Mouse (Mus musculus) midbrain, postnatal 0 days (tissue): Measurements from ENCODE around the gene Umad1. TPM values are rescaled to one million over a fixed set of nuclear protein-coding genes. Genes with fewer than 3 reads are reported as not detected.

Source experiments
- ATAC-seq: fragments of 200-750 bp; cut with Nextera tagmentation; 2 replicates; pipeline ENCODE4 v1.8.0; 2017; ENCODE audit warnings: moderate number of reproducible peaks, mild to moderate bottlenecking, moderate TSS enrichment, moderate library complexity; ENCODE audit not compliant: low FRiP score
- DNase-seq: peaks from one replicate; pipeline ENCODE4 v3.0.0-alpha.2; 2015; ENCODE audit warnings: low spot score
- H3K27ac ChIP-seq: fragments of 300-500 bp; sonication (generic); 2 replicates; pipeline ENCODE4 v1.5.1; 2014; ENCODE audit warnings: low read depth, mild to moderate bottlenecking, low read length, mixed read lengths
- H3K27me3 ChIP-seq: fragments of 300-500 bp; sonication (generic); 2 replicates; pipeline ENCODE4 v1.6.1; 2014; ENCODE audit warnings: low read length, control low read depth, mixed read lengths; ENCODE audit not compliant: insufficient read depth
- H3K36me3 ChIP-seq: fragments of 300-500 bp; sonication (generic); 2 replicates; pipeline ENCODE4 v1.6.1; 2014; ENCODE audit warnings: low read length, control low read depth, mixed read lengths; ENCODE audit not compliant: insufficient read depth
- H3K4me1 ChIP-seq: fragments of 300-500 bp; sonication (generic); 2 replicates; pipeline ENCODE4 v1.6.1; 2014; ENCODE audit warnings: mild to moderate bottlenecking, control low read depth, antibody characterized with exemption, low read length, mixed read lengths; ENCODE audit not compliant: insufficient read depth
- H3K4me2 ChIP-seq: fragments of 300-500 bp; sonication (generic); 2 replicates; pipeline ENCODE4 v1.6.1; 2014; ENCODE audit warnings: low read depth, mild to moderate bottlenecking, low read length, mixed read lengths; ENCODE audit not compliant: poor library complexity, severe bottlenecking
- H3K4me3 ChIP-seq: fragments of 300-500 bp; sonication (generic); 2 replicates; pipeline ENCODE4 v1.5.1; 2014; ENCODE audit warnings: low read depth, mild to moderate bottlenecking, low read length, moderate library complexity
- H3K9ac ChIP-seq: fragments of 300-500 bp; sonication (generic); replicated peaks from 2 replicates; pipeline ENCODE4 v1.6.1; 2014; ENCODE audit warnings: mild to moderate bottlenecking, low read length, moderate library complexity, mixed read lengths; ENCODE audit not compliant: poor library complexity, severe bottlenecking
- H3K9me3 ChIP-seq: fragments of 300-500 bp; sonication (generic); 2 replicates; pipeline ENCODE4 v1.6.1; 2016; ENCODE audit warnings: low read length, control low read depth
- CTCF ChIP-seq: IDR thresholded peaks from 2 replicates; pipeline ENCODE4 v1.5.1; 2016; ENCODE audit warnings: antibody characterized with exemption, mild to moderate bottlenecking
- WGBS: fragments of 180-500 bp; shearing (Covaris S2); extraction: QIAGEN DNeasy Blood & Tissue Kit; methylation state at CpG from one replicate; pipeline ENCODE4 v1.1.7; 2014; 5-methylcytosine and 5-hydroxymethylcytosine counted together
- polyA plus RNA-seq: library from polyadenylated mRNA; unstranded; fragments of >200 nt; fragmentation: Nextera tagmentation; extraction: Ambion mirVana; gene quantifications from 2 replicates; pipeline ENCODE4 v1.2.1, GENCODE M21; 2015
- total RNA-seq: library from RNA; depleted of rRNA; stranded (reverse); fragments of >200 nt; gene quantifications from 2 replicates; pipeline ENCODE4 v1.2.3, GENCODE M21; 2014

Gene Umad1
- total and polyA plus RNA-seq, 2 experiments from 2014 or later = 25.4 to 70.2 TPM

GRCm38 (mm10) chr6:8484437-8485275 lies 225.6 kb downstream of the Umad1 start:
- H3K4me3 ChIP-seq = no peak overlapping the region
- H3K9ac ChIP-seq = no peak overlapping the region
- H3K36me3 ChIP-seq = no peaks in the 10 kb centered on the region
- H3K27ac ChIP-seq = no peak overlapping the region
- no peaks in the 10 kb centered on the region for H3K9me3 ChIP-seq
- no peak overlapping the region for H3K4me2 ChIP-seq
- ATAC-seq = no peak
- no peaks in the 10 kb centered on the region for H3K27me3 ChIP-seq
- no peak for DNase-seq
- no peak for TF ChIP-seq CTCF
- H3K4me1 ChIP-seq = no peaks in the 10 kb centered on the region
- 95% methylated on average over 17 of the region's 17 CpGs for WGBS

DNA sequence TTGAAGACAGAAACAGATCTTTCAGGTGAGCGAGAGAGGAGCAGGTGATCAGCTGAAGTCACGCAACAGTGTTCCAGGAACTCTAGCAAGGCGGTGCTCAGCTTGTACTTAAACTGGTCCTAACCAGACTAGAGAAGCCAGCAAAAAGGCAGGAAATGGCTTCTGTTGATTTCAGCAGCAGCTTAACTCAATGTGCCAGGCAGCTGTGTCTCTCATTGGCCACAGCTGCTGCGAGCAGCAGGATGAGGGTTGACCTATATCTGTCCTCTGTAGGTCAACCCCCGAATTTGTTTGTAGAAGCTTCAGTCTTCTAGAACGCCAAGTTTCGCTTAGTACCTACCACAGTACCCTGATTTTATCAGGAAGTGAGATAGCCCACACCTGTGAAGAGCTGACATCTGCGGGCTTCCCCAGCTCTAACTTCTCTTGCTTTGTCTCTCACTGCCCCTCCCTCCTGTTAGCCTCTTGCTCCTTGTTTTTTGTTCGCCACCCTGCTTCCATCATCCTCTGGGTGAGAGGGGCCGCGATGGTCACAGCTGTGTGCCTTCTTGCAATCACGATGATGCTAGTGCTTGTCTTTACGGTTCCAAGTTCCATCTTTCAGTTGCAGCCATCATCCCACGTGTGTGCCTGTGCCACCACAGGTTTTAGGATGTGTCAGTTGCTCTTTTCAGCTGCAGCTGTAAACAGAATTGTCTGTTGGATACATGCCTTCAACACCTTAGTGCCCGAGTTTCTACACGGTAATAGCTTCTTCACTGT lies 226.5 kb downstream of the Umad1 start:
- Histone ChIP-seq H3K36me3 (no peaks in the 10 kb centered on the region), H3K9me3 (no peaks in the 10 kb centered on the region), H3K4me1 (no peaks in the 10 kb centered on the region), H3K27me3 (no peaks in the 10 kb centered on the region), H3K9ac (no peak overlapping the region), H3K27ac (no peak overlapping the region), H3K4me3 (no peak overlapping the region), H3K4me2 (no peak overlapping the region)
- TF ChIP-seq CTCF = no peak
- no peak for DNase-seq
- ATAC-seq = no peak
- 90% methylated on average over 16 of the region's 16 CpGs for WGBS

- WGBS = 65% methylated on average over 17 of the region's 17 CpGs
- ATAC-seq = no peak
- no peaks in the 10 kb centered on the region for H3K27me3 ChIP-seq
- H3K4me3 ChIP-seq = no peak overlapping the region
- no peak overlapping the region for H3K9ac ChIP-seq
- no peaks in the 10 kb centered on the region for H3K36me3 ChIP-seq
- TF ChIP-seq CTCF = peak; percentile 31
- no peaks in the 10 kb centered on the region for H3K9me3 ChIP-seq
- no peak overlapping the region for H3K27ac ChIP-seq
- no peak overlapping the region for H3K4me2 ChIP-seq
- DNase-seq = no peak
- H3K4me1 ChIP-seq = no peaks in the 10 kb centered on the region
These were observed 227.4 kb downstream of the Umad1 start for GRCm38 (mm10) chr6:8486391-8487043.

- no peak for DNase-seq
- H3K9me3 ChIP-seq = no peaks in the 10 kb centered on the region
- no peak overlapping the region for H3K9ac ChIP-seq
- no peak overlapping the region for H3K4me3 ChIP-seq
- H3K27ac ChIP-seq = no peak overlapping the region
- H3K36me3 ChIP-seq = no peaks in the 10 kb centered on the region
- no peak for TF ChIP-seq CTCF
- H3K4me1 ChIP-seq = no peaks in the 10 kb centered on the region
- H3K27me3 ChIP-seq = no peaks in the 10 kb centered on the region
- peak overlapping the region; percentile 30 for H3K4me2 ChIP-seq
- ATAC-seq = no peak
- WGBS = 24% methylated on average over 20 of the region's 20 CpGs
These were observed 228.2 kb downstream of the Umad1 start for GRCm38 (mm10) chr6:8487044-8487853.

GRCm38 (mm10) chr6:8488249-8488648 lies 229.2 kb downstream of the Umad1 start:
- 66% methylated on average over 5 of the region's 5 CpGs for WGBS
- no peak for TF ChIP-seq CTCF
- H3K9me3 ChIP-seq = no peaks in the 10 kb centered on the region
- H3K36me3 ChIP-seq = no peaks in the 10 kb centered on the region
- DNase-seq (no peak), ATAC-seq (no peak)
- H3K27ac ChIP-seq = no peak overlapping the region
- H3K9ac ChIP-seq = no peak overlapping the region
- no peak overlapping the region for H3K4me2 ChIP-seq
- H3K4me1 ChIP-seq = no peaks in the 10 kb centered on the region
- H3K27me3 ChIP-seq = no peaks in the 10 kb centered on the region
- H3K4me3 ChIP-seq = no peak overlapping the region
